Mouse (Mus musculus): ENCODE data around the gene Pex12. TPM values are rescaled to one million over a fixed set of nuclear protein-coding genes. Genes with fewer than 3 reads are reported as not detected.
A peak's percentile ranks its signal among the peaks of the same experiment; 100 is the strongest.

The Pex12 gene
- total RNA-seq (2012; rRNA removed) (8.2 and 8.4 TPM in 2 replicates), polyA plus RNA-seq (2012; ENCODE audit: insufficient read depth in 1 of 2, insufficient read length in 2 of 2, low read depth in 1 of 2, low replicate concordance in 2 of 2, missing spikeins in 1 of 2) (10 to 100 TPM in 1 of 2 experiments, not detected in 1; 11.8 TPM)

GRCm38 (mm10) chr11:83302526-83303251 is at the start of gene Pex12:
Gene Pex12, minus strand, starts transcription at chr11:83302586.
- peak within 1 kb of the TSS; percentile 95 for H3K9ac ChIP-seq (ENCODE audit: control insufficient read depth, low read depth, low read length, poor library complexity, severe bottlenecking)
- H3K79me2 ChIP-seq (ENCODE audit: control insufficient read depth, insufficient read depth, low read length, poor library complexity) = peaks cover 41% of the 10 kb centered on the region
- DNase-seq (ENCODE audit: low read depth, low spot score) = peak; percentile 100
- H3K36me3 ChIP-seq (ENCODE audit: control insufficient read depth in 1 of 2, insufficient read depth in 2 of 2, low read length in 2 of 2) = peaks cover under 1 to 29% of the 10 kb centered on the region in 2 experiments; a peak in 3 of 4 replicates
- no peaks in the 10 kb centered on the region for H3K9me3 ChIP-seq (replicated peaks; ENCODE audit: insufficient read depth, low read length)
- peak within 1 kb of the TSS; percentile 86 to 99 for H3K4me3 ChIP-seq (ENCODE audit: control insufficient read depth in 1 of 2, insufficient read depth in 1 of 2, low read depth in 2 of 2, low read length in 2 of 2)
- H3K27ac ChIP-seq (ENCODE audit: control insufficient read depth, low read depth, low read length) = peak within 1 kb of the TSS; percentile 90
- peaks cover 6 to 15% of the 10 kb centered on the region in 2 experiments for H3K4me1 ChIP-seq (ENCODE audit: control insufficient read depth in 1 of 2, insufficient read depth in 2 of 2, low read length in 2 of 2)
- no peaks in the 10 kb centered on the region for H3K27me3 ChIP-seq (ENCODE audit: control insufficient read depth in 1 of 2, insufficient read depth in 2 of 2, low read length in 2 of 2)
- TF ChIP-seq ZMIZ1 (IDR thresholded peaks at IDR 0.05; ENCODE audit: low read depth, low read length) = peak; percentile 69; the same call in 1 of the 2 replicates
- TF ChIP-seq GABPA (IDR thresholded peaks at IDR 0.05; ENCODE audit: low read depth, low read length) = peak; percentile 51; the same call in 1 of the 2 replicates
- TF ChIP-seq NELFE (IDR thresholded peaks at IDR 0.05; ENCODE audit: low read depth, low read length) = peak; percentile 91
- TF ChIP-seq EP300 (IDR thresholded peaks at IDR 0.05; ENCODE audit: low read depth in 1 of 2, low read length in 2 of 2) = peak in 1 of 2 experiments; percentile 65; a peak in 1 of 4 replicates
- TF ChIP-seq TBP (IDR thresholded peaks at IDR 0.05; ENCODE audit: low read depth, low read length) = peak; percentile 87
- TF ChIP-seq CTCF (IDR thresholded peaks at IDR 0.05 in 2 of 3, conservative IDR thresholded peaks at IDR 0.05 in 1 of 3; ENCODE audit: control insufficient read depth in 1 of 3, insufficient read depth in 1 of 3, low read depth in 2 of 3, low read length in 3 of 3, poor library complexity in 1 of 3, severe bottlenecking in 1 of 3) = no peak
- TF ChIP-seq ETS1 (IDR thresholded peaks at IDR 0.05; ENCODE audit: low read depth, low read length) = peak; percentile 82
- peak; percentile 97 for TF ChIP-seq MYB (IDR thresholded peaks at IDR 0.05; ENCODE audit: low read depth, low read length)
- TF ChIP-seq TAL1 (IDR thresholded peaks at IDR 0.05; ENCODE audit: low read length) = no peak
- TF ChIP-seq KAT2A (conservative IDR thresholded peaks at IDR 0.05; ENCODE audit: low read depth, low read length) = peak; percentile 93
- TF ChIP-seq E2F4 (IDR thresholded peaks at IDR 0.05; ENCODE audit: borderline replicate concordance, low read depth, low read length) = 0 out of 2 replicates have a peak, but pooled peaks have one; percentile 86
- TF ChIP-seq GATA1 (IDR thresholded peaks at IDR 0.05; ENCODE audit: low read depth, low read length) = no peak
- TF ChIP-seq ZC3H11A (IDR thresholded peaks at IDR 0.05; ENCODE audit: low read depth, low read length) = no peak
- TF ChIP-seq TCF12 (IDR thresholded peaks at IDR 0.05; ENCODE audit: low read depth, low read length) = peak; percentile 71
- no peak; the same call in 1 of the 2 replicates for TF ChIP-seq MAFK (IDR thresholded peaks at IDR 0.05; ENCODE audit: borderline replicate concordance, low read depth, low read length)
- peak; percentile 96 for TF ChIP-seq MXI1 (IDR thresholded peaks at IDR 0.05; ENCODE audit: low read depth, low read length)
- no peak for TF ChIP-seq ZNF384 (IDR thresholded peaks at IDR 0.05; ENCODE audit: low read depth, low read length)
- TF ChIP-seq MEF2A (IDR thresholded peaks at IDR 0.05; ENCODE audit: extremely low read depth, insufficient replicate concordance, low read depth, low read length, poor library complexity, severe bottlenecking) = no peak; the same call in 1 of the 2 replicates
- TF ChIP-seq POLR2AphosphoS5 (IDR thresholded peaks at IDR 0.05; ENCODE audit: borderline replicate concordance, low read depth, low read length) = no peak
- peak; percentile 76; the same call in 1 of the 2 replicates for TF ChIP-seq UBTF (IDR thresholded peaks at IDR 0.05; ENCODE audit: borderline replicate concordance, insufficient read depth, low read depth, low read length)
- no peak for TF ChIP-seq RCOR1 (IDR thresholded peaks at IDR 0.05; ENCODE audit: low read depth, low read length)
- TF ChIP-seq ZKSCAN1 (IDR thresholded peaks at IDR 0.05; ENCODE audit: low read depth, low read length) = no peak
- no peak for TF ChIP-seq MAZ (IDR thresholded peaks at IDR 0.05; ENCODE audit: low read depth, low read length)
- peak; percentile 96 for TF ChIP-seq ELF1 (IDR thresholded peaks at IDR 0.05; ENCODE audit: low read depth, low read length)
- peak; percentile 83 for TF ChIP-seq POLR2AphosphoS2 (IDR thresholded peaks at IDR 0.05; ENCODE audit: low read length)
- peak; percentile 98 for TF ChIP-seq HCFC1 (IDR thresholded peaks at IDR 0.05; ENCODE audit: low read depth, low read length)
- TF ChIP-seq MAX (IDR thresholded peaks at IDR 0.05; ENCODE audit: low read length) = peak; percentile 71
- TF ChIP-seq NRF1 (IDR thresholded peaks at IDR 0.05; ENCODE audit: insufficient read depth, low read depth, low read length, poor library complexity, severe bottlenecking) = peak; percentile 69
- 0 out of 2 replicates have a peak, but pooled peaks have one; percentile 10 for TF ChIP-seq CHD1 (IDR thresholded peaks at IDR 0.05; ENCODE audit: low read depth, low read length)
- TF ChIP-seq POLR2A (IDR thresholded peaks at IDR 0.05; ENCODE audit: control insufficient read depth in 1 of 2, insufficient read depth in 1 of 2, low read depth in 1 of 2, low read length in 2 of 2, poor library complexity in 1 of 2) = peak; percentile 79 to 90
- no peak for TF ChIP-seq RAD21 (IDR thresholded peaks at IDR 0.05; ENCODE audit: low read depth, low read length)
- peak; percentile 74; the same call in 1 of the 2 replicates for TF ChIP-seq MYC (IDR thresholded peaks at IDR 0.05; ENCODE audit: low read depth, low read length)
- no peak for TF ChIP-seq SMC3 (IDR thresholded peaks at IDR 0.05; ENCODE audit: low read depth, low read length)
- 0 out of 2 replicates have a peak, but pooled peaks have one; percentile 24 for TF ChIP-seq USF1 (IDR thresholded peaks at IDR 0.05; ENCODE audit: low read depth, low read length)
- peak; percentile 68 for TF ChIP-seq CHD2 (IDR thresholded peaks at IDR 0.05; ENCODE audit: low read length)
